Mouse (Mus musculus): ENCODE results near the gene Rap1gap.

The Rap1gap gene

GRCm38 (mm10) chr4:137664433-137664979 lies at the start of gene Rap1gap:
TSS of gene Rap1gap (plus strand) at chr4:137664726.
- DNase-seq (ENCODE audit: extremely low read depth, low read depth), result no peak

- no peak for DNase-seq (ENCODE audit: extremely low read depth, low read depth)
These were observed 41.7 kb upstream of the Rap1gap start for GRCm38 (mm10) chr4:137622847-137623246.

GRCm38 (mm10) chr4:137627476-137628235 lies 36.9 kb upstream of the Rap1gap start:
- no peak for DNase-seq (ENCODE audit: extremely low read depth, low read depth)

GRCm38 (mm10) chr4:137628400-137628799 lies 36.1 kb upstream of the Rap1gap start:
- no peak for DNase-seq (ENCODE audit: extremely low read depth, low read depth)

- DNase-seq (ENCODE audit: extremely low read depth, low read depth), result no peak
These were observed 35.2 kb upstream of the Rap1gap start for GRCm38 (mm10) chr4:137629354-137629753.

DNA sequence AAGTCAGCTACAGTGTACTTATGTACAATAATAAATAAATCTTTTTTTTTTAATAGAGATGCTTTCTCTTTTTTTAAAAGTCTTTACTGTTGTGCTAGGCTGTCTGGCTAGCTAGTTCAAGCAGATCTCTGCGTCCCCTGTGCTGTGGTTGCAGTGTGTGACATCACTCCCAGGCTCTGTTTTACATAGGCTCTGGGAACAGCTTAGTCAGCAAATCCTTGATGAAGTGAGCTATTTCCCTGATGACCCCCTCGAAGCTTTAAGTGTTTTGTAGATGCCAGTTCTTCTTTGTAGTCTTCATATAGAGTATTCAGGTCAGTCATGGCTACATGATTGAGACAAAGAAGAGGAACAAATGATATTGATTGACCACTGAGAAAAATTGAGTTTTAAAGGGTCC lies 34.4 kb upstream of the Rap1gap start:
- no peak for DNase-seq (ENCODE audit: extremely low read depth, low read depth)

DNA sequence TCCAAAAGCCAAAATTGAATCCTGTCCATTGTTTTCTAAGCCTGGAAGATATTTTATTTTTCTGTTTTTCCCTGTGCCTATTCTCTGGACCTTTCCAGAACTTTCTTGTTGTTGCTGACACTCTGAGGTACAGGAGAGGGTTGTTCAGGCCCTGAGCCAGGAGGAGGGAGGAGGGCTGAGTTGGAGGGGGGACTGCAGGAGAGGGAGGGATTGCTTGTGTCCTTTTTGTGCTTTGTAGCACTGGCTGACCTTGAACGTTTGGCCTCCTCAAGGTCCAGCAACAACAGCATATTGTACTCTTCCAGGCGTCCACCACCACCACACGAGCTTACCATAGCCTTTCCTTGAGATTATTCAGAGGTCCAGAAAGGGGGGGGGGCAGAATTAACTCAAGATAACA lies 32.9 kb upstream of the Rap1gap start:
- no peak for DNase-seq (ENCODE audit: extremely low read depth, low read depth)

DNA sequence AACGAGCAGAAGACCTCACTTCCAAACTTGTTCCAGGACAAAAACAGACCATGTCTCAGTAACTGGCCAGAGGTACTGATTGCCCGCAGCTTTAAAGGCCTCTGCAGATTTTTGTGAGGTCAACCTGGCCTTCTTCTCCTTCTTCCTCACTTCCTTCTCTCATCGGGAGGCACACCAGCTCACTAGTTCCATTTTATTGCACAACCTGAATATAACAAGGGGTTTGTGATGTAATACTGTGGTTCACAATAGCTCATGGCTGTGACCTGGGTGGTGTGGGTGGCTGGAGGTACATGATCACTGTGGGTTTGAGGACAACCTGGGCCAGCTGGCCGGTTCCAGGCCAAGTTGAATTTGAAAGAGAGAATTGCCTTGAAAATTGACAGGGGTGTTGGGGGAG lies 31.1 kb upstream of the Rap1gap start:
- DNase-seq (ENCODE audit: extremely low read depth, low read depth), result no peak

DNA sequence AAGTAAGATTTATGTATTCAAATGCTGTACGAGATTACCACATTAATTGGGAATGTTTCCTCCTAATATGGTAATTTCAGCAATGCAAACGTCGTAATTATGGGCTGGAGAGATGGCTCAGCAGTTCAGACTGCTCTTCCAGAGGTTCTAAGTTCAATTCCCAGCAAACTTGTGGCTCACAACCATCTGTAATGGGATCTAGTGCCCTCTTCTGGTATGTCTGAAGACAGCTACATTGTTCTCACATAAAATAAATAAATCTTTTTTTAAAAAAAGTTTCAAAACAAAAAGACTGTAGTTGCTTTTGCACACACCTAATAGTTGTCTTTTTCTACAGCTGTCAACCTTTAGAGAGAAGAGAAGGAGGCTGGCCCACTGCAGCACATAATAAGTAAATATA lies 27.9 kb upstream of the Rap1gap start:
- no peak for DNase-seq (ENCODE audit: extremely low read depth, low read depth)

GRCm38 (mm10) chr4:137641556-137641955 lies 23.0 kb upstream of the Rap1gap start:
- DNase-seq (ENCODE audit: extremely low read depth, low read depth), result no peak

DNA sequence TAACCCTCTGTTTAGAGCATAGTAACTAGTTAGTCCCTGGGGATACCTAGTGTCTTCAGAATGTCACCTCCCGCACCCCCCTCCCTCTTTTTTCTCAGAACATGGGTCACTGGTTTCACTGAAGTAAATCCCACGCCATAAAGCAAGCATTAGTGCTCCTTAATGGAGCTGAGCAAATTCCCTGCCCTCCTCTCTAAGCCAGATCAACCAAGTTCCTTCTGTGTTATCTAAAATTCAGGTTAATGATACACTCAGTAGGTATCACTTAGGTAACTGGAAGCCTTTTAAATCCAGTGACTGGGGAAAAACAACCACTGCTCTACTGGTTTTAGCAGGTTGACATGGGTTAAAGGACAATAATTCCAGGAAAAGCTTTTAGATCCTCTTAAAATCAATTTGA lies 22.4 kb upstream of the Rap1gap start:
- DNase-seq (ENCODE audit: extremely low read depth, low read depth), result no peak

GRCm38 (mm10) chr4:137643459-137643858 lies 21.1 kb upstream of the Rap1gap start:
- no peak for DNase-seq (ENCODE audit: extremely low read depth, low read depth)

DNA sequence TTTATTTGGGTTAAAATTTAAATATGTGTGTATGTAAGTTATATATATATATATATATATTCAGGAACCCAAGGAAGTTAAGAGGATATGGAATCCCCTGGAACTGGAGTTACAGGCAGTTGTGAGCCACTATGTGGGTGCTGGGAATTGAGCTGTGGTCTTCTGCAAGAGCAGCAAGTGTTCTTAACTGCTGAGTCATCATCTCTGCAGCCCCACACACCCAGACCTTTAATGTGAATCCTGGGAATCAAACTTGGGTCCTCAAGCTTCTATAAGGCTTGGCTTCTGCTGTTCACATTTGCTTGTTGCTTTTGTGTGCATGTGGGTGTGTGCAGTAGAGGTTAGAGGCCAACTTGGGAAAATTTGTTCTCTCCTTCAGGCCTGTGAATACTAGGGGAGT lies 18.3 kb upstream of the Rap1gap start:
- no peak for DNase-seq (ENCODE audit: extremely low read depth, low read depth)

DNA sequence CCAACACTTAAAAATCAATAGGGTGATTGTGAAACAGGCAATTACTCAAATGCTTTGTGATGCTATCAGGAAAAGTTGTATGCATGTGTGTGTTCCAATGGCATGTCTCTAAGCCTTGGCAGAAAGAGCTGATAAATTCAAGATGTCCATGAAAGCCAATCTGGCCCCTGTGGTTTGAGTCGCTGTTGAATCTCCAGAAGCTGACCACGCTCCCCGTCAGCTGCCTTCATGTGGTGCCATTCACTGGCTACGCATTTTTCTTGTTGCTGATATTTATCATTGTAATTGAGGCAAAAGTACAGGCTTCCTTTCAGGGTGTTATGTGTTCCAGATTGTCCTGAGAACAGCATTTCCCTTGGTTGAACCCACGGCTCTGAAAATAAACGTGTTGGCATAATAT lies 16.9 kb upstream of the Rap1gap start:
- DNase-seq (ENCODE audit: extremely low read depth, low read depth), result no peak

DNA sequence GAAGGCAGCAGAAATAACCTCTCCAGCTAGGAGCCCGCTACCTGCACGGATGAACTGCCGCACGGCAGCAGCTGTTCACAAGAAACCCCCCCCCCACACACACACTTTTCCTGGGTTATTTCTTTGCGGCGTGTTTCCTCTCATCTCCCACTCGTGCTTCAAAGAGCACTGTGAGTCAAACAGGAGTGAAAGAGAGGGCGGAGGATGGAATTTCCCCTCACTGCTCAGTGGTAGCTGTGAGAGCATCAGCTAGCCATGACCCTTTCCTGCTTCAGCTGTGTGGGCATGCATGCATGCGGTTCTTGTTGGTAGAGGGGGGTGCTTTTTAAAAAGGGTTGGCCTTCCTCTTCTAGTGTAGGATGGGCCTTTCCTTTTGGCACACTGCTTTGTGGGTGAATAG lies 16.3 kb upstream of the Rap1gap start:
- no peak for DNase-seq (ENCODE audit: extremely low read depth, low read depth)

- no peak for DNase-seq (ENCODE audit: extremely low read depth, low read depth)
These were observed 13.6 kb upstream of the Rap1gap start for GRCm38 (mm10) chr4:137650912-137651311.

DNA sequence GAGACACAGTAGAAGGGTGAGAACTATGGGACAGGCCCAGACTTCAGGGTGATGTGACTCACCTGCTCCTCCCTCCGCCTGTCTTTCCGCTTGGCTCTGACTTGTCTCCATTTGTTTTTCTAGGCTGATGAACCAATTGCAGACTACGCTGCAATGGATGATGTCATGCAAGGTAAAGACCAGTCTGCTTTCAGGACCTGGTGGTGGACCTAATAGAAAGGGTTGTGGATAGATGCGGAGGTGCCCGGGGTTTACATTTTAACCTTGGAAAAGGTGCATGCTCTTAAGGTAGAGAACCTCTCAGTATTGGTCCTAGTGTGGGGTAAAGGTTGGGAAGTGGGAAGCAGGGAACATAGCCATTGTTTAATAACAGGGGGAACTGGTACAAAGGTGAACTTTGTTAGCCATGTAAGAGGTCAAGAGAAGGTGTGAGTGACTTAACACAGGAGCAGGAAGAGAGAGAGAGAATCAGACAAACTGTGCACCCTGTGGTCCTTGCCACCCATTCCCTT lies 11.6 kb upstream of the Rap1gap start:
- no peak for DNase-seq (ENCODE audit: extremely low read depth, low read depth)

DNA sequence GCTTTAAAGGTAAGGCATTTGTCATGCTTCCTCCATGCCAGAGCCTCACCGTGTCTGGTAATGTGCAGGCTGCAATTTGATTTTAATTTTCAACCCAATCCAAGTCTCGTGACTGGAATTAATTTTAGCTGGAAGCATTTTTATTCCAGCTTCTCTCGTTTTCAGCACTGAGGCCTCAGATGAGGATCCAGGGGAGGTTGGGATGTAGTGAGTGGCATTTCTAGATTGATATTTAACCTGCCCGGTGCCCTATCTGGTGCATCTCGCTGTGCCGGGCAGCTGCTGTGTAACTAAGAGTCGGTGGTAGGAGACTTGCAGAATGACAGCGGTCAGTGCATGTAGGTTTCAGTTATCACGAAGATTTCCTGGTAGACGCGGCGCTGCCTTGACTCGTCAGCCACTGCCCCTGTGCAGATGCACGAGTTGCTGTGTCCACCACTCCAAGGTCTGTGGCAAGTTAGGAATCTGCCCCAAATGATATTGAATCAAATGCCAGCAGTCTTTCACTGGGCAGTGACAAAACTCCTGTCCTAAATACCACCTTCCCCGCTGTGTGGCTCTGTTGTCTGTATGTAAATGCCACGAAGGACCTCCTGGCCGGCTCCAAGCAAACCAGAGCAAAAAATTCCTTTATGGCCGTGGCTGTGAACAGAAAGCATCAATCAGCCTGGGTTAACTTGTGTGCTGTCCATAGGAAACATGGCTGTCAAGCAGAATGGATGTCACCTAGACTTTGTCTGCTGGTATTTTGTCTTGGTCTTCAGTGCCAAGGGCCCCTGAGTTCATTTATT lies 9.1 kb upstream of the Rap1gap start:
- DNase-seq (ENCODE audit: extremely low read depth, low read depth), result no peak

DNA sequence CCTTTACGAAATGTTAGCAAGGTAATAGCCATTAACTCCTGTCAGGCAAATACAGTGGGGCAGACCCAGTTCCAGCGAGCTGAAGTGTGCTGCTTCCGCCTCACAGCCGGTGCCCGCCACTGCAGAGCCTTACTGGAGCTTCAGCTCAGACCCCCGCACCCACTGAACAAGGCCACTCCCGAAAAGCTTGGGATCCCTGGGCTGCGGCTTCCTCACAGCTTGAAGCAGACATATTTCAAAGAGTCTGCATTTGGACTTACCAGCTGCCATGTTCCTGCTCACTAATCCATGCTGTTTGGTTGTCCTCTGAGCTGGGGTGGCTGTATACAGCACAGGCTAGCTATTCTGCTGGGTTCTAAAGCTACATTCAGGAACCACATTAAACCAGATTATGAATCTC lies 6.9 kb upstream of the Rap1gap start:
- DNase-seq (ENCODE audit: extremely low read depth, low read depth), result no peak

GRCm38 (mm10) chr4:137659541-137659940 lies 5.0 kb upstream of the Rap1gap start:
- DNase-seq (ENCODE audit: extremely low read depth, low read depth), result no peak

- DNase-seq (ENCODE audit: extremely low read depth, low read depth), result no peak
These were observed 4.0 kb upstream of the Rap1gap start for GRCm38 (mm10) chr4:137660364-137661077.

GRCm38 (mm10) chr4:137661078-137661450 lies 3.5 kb upstream of the Rap1gap start:
- DNase-seq (ENCODE audit: extremely low read depth, low read depth), result no peak
